Mouse (Mus musculus): ENCODE measurements around the gene Slc43a3. TPM values are rescaled to one million over a fixed set of nuclear protein-coding genes. Genes with fewer than 3 reads are reported as not detected.
A peak's percentile ranks its signal among the peaks of the same experiment; 100 is the strongest.

Slc43a3 gene
- polyA plus RNA-seq, 1 experiment from 2014 or later: 4.2 TPM

GRCm38 (mm10) chr2:84987930-84988329 is 51.6 kb downstream of the Slc43a3 start, which contains the start of gene Prg3:
Prg3 (plus strand) TSS chr2:84988215.
- no peaks in the 10 kb centered on the region for H3K9me3 ChIP-seq (ENCODE audit: control insufficient read depth, low read length)
- no peak within 1 kb of the TSS for H3K27ac ChIP-seq (replicated peaks; ENCODE audit: low read depth, low read length)
- DNase-seq (no peak), ATAC-seq (ENCODE audit: low FRiP score, low TSS enrichment) (no peak)
- H3K4me1 ChIP-seq (ENCODE audit: control insufficient read depth, insufficient read depth, low read length): no peaks in the 10 kb centered on the region
- H3K4me2 ChIP-seq (ENCODE audit: low read length): no peak within 1 kb of the TSS
- WGBS: 90% methylated on average over 1 of the region's 1 CpGs
- no peaks in the 10 kb centered on the region for H3K27me3 ChIP-seq (ENCODE audit: control insufficient read depth, insufficient read depth, low read length)
- no peak within 1 kb of the TSS for H3K9ac ChIP-seq (replicated peaks; ENCODE audit: low read length)
- no peak within 1 kb of the TSS for H3K4me3 ChIP-seq (replicated peaks; ENCODE audit: low read depth, low read length)
- H3K36me3 ChIP-seq (ENCODE audit: control insufficient read depth, insufficient read depth, low read length): no peaks in the 10 kb centered on the region

GRCm38 (mm10) chr2:84996376-84996775 is 60.0 kb downstream of the Slc43a3 start:
- no peaks in the 10 kb centered on the region for H3K27me3 ChIP-seq (ENCODE audit: control insufficient read depth, insufficient read depth, low read length)

GRCm38 (mm10) chr2:84999486-85000181 is 63.3 kb downstream of the Slc43a3 start:
- Histone ChIP-seq H3K27me3 (ENCODE audit: control insufficient read depth, insufficient read depth, low read length) (no peaks in the 10 kb centered on the region), H3K4me2 (ENCODE audit: low read length) (no peak overlapping the region), H3K4me3 (replicated peaks; ENCODE audit: low read depth, low read length) (no peak overlapping the region), H3K9ac (replicated peaks; ENCODE audit: low read length) (no peak overlapping the region), H3K4me1 (ENCODE audit: control insufficient read depth, insufficient read depth, low read length) (no peaks in the 10 kb centered on the region), H3K36me3 (ENCODE audit: control insufficient read depth, insufficient read depth, low read length) (no peaks in the 10 kb centered on the region), H3K9me3 (ENCODE audit: control insufficient read depth, low read length) (no peaks in the 10 kb centered on the region), H3K27ac (replicated peaks; ENCODE audit: low read depth, low read length) (no peak overlapping the region)
- no peak for ATAC-seq (ENCODE audit: low FRiP score, low TSS enrichment)
- no peak for DNase-seq
- 87% methylated on average over 3 of the region's 3 CpGs for WGBS

More at GRCm38 (mm10) chr2:84996376-84996775, 60.0 kb downstream of the Slc43a3 start:
- Histone ChIP-seq H3K4me3 (replicated peaks; ENCODE audit: low read depth, low read length) (no peak overlapping the region), H3K9ac (replicated peaks; ENCODE audit: low read length) (no peak overlapping the region), H3K4me1 (ENCODE audit: control insufficient read depth, insufficient read depth, low read length) (no peaks in the 10 kb centered on the region), H3K4me2 (ENCODE audit: low read length) (no peak overlapping the region), H3K36me3 (ENCODE audit: control insufficient read depth, insufficient read depth, low read length) (no peaks in the 10 kb centered on the region), H3K27ac (replicated peaks; ENCODE audit: low read depth, low read length) (no peak overlapping the region), H3K9me3 (ENCODE audit: control insufficient read depth, low read length) (no peaks in the 10 kb centered on the region)
- DNase-seq (no peak), ATAC-seq (ENCODE audit: low FRiP score, low TSS enrichment) (no peak)
- 97% methylated on average over 2 of the region's 2 CpGs for WGBS

GRCm38 (mm10) chr2:85001497-85001896 is 65.1 kb downstream of the Slc43a3 start:
- H3K27ac ChIP-seq (replicated peaks; ENCODE audit: low read depth, low read length): no peak overlapping the region
- 71% methylated on average over 13 of the region's 13 CpGs for WGBS
- no peak for ATAC-seq (ENCODE audit: low FRiP score, low TSS enrichment)
- H3K4me2 ChIP-seq (ENCODE audit: low read length): no peak overlapping the region
- H3K27me3 ChIP-seq (ENCODE audit: control insufficient read depth, insufficient read depth, low read length): no peaks in the 10 kb centered on the region
- H3K9ac ChIP-seq (replicated peaks; ENCODE audit: low read length): no peak overlapping the region
- no peak overlapping the region for H3K4me3 ChIP-seq (replicated peaks; ENCODE audit: low read depth, low read length)
- no peak for DNase-seq
- H3K4me1 ChIP-seq (ENCODE audit: control insufficient read depth, insufficient read depth, low read length): no peaks in the 10 kb centered on the region
- H3K9me3 ChIP-seq (ENCODE audit: control insufficient read depth, low read length): no peaks in the 10 kb centered on the region
- no peaks in the 10 kb centered on the region for H3K36me3 ChIP-seq (ENCODE audit: control insufficient read depth, insufficient read depth, low read length)

GRCm38 (mm10) chr2:85002575-85002974 is 66.2 kb downstream of the Slc43a3 start:
- DNase-seq (no peak), ATAC-seq (ENCODE audit: low FRiP score, low TSS enrichment) (no peak)
- H3K9me3 ChIP-seq (ENCODE audit: control insufficient read depth, low read length): no peaks in the 10 kb centered on the region
- H3K9ac ChIP-seq (replicated peaks; ENCODE audit: low read length): no peak overlapping the region
- H3K36me3 ChIP-seq (ENCODE audit: control insufficient read depth, insufficient read depth, low read length): no peaks in the 10 kb centered on the region
- no peaks in the 10 kb centered on the region for H3K27me3 ChIP-seq (ENCODE audit: control insufficient read depth, insufficient read depth, low read length)
- 88% methylated on average over 8 of the region's 8 CpGs for WGBS
- no peaks in the 10 kb centered on the region for H3K4me1 ChIP-seq (ENCODE audit: control insufficient read depth, insufficient read depth, low read length)
- no peak overlapping the region for H3K27ac ChIP-seq (replicated peaks; ENCODE audit: low read depth, low read length)
- no peak overlapping the region for H3K4me2 ChIP-seq (ENCODE audit: low read length)
- no peak overlapping the region for H3K4me3 ChIP-seq (replicated peaks; ENCODE audit: low read depth, low read length)

- Histone ChIP-seq H3K4me1 (ENCODE audit: control insufficient read depth, insufficient read depth, low read length) (no peaks in the 10 kb centered on the region), H3K9ac (replicated peaks; ENCODE audit: low read length) (no peak overlapping the region), H3K9me3 (ENCODE audit: control insufficient read depth, low read length) (no peaks in the 10 kb centered on the region), H3K4me2 (ENCODE audit: low read length) (no peak overlapping the region), H3K36me3 (ENCODE audit: control insufficient read depth, insufficient read depth, low read length) (no peaks in the 10 kb centered on the region), H3K27me3 (ENCODE audit: control insufficient read depth, insufficient read depth, low read length) (no peaks in the 10 kb centered on the region), H3K27ac (replicated peaks; ENCODE audit: low read depth, low read length) (no peak overlapping the region), H3K4me3 (replicated peaks; ENCODE audit: low read depth, low read length) (no peak overlapping the region)
- DNase-seq (no peak), ATAC-seq (ENCODE audit: low FRiP score, low TSS enrichment) (no peak)
- 86% methylated on average over 4 of the region's 4 CpGs for WGBS
Measured at GRCm38 (mm10) chr2:85004341-85004740, 68.0 kb downstream of the Slc43a3 start.

GRCm38 (mm10) chr2:85006600-85006999 is 70.2 kb downstream of the Slc43a3 start:
- no peaks in the 10 kb centered on the region for H3K36me3 ChIP-seq (ENCODE audit: control insufficient read depth, insufficient read depth, low read length)
- ATAC-seq (ENCODE audit: low FRiP score, low TSS enrichment) (no peak), DNase-seq (no peak)
- H3K27me3 ChIP-seq (ENCODE audit: control insufficient read depth, insufficient read depth, low read length): no peaks in the 10 kb centered on the region
- WGBS: 82% methylated on average over 7 of the region's 7 CpGs
- no peak overlapping the region for H3K4me3 ChIP-seq (replicated peaks; ENCODE audit: low read depth, low read length)
- no peak overlapping the region for H3K27ac ChIP-seq (replicated peaks; ENCODE audit: low read depth, low read length)
- H3K4me2 ChIP-seq (ENCODE audit: low read length): no peak overlapping the region
- H3K4me1 ChIP-seq (ENCODE audit: control insufficient read depth, insufficient read depth, low read length): no peaks in the 10 kb centered on the region
- H3K9me3 ChIP-seq (ENCODE audit: control insufficient read depth, low read length): no peaks in the 10 kb centered on the region
- no peak overlapping the region for H3K9ac ChIP-seq (replicated peaks; ENCODE audit: low read length)

- 25% methylated on average over 4 of the region's 4 CpGs for WGBS
- no peak overlapping the region for H3K27ac ChIP-seq (replicated peaks; ENCODE audit: low read depth, low read length)
- ATAC-seq (ENCODE audit: low FRiP score, low TSS enrichment) (no peak), DNase-seq (peak; percentile 66)
- H3K4me2 ChIP-seq (ENCODE audit: low read length): no peak overlapping the region
- H3K27me3 ChIP-seq (ENCODE audit: control insufficient read depth, insufficient read depth, low read length): no peaks in the 10 kb centered on the region
- H3K4me3 ChIP-seq (replicated peaks; ENCODE audit: low read depth, low read length): no peak overlapping the region
- no peaks in the 10 kb centered on the region for H3K9me3 ChIP-seq (ENCODE audit: control insufficient read depth, low read length)
- no peak overlapping the region for H3K9ac ChIP-seq (replicated peaks; ENCODE audit: low read length)
- no peaks in the 10 kb centered on the region for H3K36me3 ChIP-seq (ENCODE audit: control insufficient read depth, insufficient read depth, low read length)
- H3K4me1 ChIP-seq (ENCODE audit: control insufficient read depth, insufficient read depth, low read length): no peaks in the 10 kb centered on the region
Measured at GRCm38 (mm10) chr2:85007729-85008128, 71.3 kb downstream of the Slc43a3 start.
